Mouse (Mus musculus): ENCODE results near the gene Ugt1a9. TPM values are rescaled to one million over a fixed set of nuclear protein-coding genes. Genes with fewer than 3 reads are reported as not detected.
"Not testable (repeated sequence)": the region's sequence is repeated elsewhere in the genome, so short reads cannot be mapped to it uniquely, and the experiment has no call there.

Gene Ugt1a9
- polyA plus RNA-seq, 1 experiment from 2014 or later: 0.32 TPM

DNA sequence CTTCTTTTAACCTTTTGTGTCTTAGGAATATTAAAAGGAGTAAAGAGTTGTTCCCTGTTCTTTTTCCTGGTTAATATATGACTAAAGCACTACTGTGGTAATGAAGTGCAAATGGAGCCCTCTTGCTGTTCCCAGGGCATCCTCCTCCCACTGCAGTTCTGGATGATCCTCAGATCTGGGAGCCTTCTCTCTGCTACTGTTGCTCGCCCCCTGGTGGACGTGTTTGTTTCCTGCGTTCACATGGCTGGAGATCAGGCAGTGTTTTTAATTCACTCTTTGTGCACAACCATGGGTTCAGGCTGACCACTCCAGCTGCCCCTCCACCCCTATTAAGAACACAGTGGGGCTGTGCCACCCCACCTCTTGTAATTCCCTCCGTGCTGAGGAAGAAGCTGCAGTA is 50.0 kb downstream of the Ugt1a9 start:
- POLR2A ChIA-PET: not testable (repeated sequence)

DNA sequence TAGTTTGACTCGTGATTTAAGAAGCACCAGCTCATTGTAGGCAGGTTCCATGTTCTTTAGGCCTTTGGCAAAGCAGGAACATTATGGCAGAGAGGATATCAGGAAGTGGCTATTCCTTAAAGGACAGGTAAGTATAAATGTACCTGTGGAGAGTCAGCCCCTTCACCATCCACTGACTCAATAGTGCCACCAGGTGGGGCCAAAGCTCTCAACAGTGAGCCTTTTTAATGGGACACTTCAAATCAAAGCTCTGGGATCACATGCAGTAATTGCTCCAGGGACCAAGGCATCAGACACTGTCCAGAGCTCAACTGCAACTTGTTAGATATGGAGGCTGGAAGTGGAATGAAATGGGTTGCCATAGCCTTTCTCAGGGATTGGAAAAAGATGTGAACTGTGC is 50.9 kb downstream of the Ugt1a9 start:
- CTCF ChIA-PET; ATAC-seq; DNase-seq (ENCODE audit: low read depth, low spot score); POLR2A ChIA-PET; in situ Hi-C loops (cut with MboI; ENCODE audit: low pct_unique_long_range_greater_than_20kb); H3K27me3 ChIP-seq: not testable (repeated sequence)
- peak; percentile 59 for TF ChIP-seq CTCF (IDR thresholded peaks at IDR 0.05)

More for the DNA sequence above, 50.0 kb downstream of the Ugt1a9 start:
- ATAC-seq; CTCF ChIA-PET; DNase-seq (ENCODE audit: low read depth, low spot score); in situ Hi-C loops (cut with MboI; ENCODE audit: low pct_unique_long_range_greater_than_20kb); H3K27me3 ChIP-seq: not testable (repeated sequence)
- peak; percentile 50 for TF ChIP-seq CTCF (IDR thresholded peaks at IDR 0.05)

DNA sequence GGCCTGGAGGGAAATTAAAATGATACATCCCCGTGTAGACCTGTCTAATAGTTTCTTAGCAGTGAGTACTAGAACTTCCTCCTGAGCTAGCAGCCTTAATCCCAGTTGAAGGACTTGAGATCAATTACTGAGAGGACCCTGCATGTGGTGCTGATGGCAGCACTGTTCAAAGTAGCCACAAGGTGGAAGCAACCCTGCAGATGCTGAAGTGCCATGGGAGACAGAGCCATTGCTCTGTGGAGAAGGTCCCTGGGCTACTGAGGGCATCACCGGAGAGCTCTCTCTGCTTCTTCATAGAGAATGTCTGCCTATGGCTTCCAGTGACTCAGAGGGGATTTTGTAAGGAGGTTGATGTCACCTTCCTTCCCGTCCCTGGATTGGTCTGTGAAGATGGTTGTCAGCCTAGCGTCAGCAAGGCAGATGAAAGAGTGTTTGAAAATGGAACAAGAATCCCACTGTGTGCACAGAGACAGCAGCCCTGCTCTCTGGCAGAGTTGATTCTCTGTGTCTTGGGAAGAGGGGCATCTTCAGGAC is 55.3 kb downstream of the Ugt1a9 start:
- in situ Hi-C loops (cut with MboI; ENCODE audit: low pct_unique_long_range_greater_than_20kb); POLR2A ChIA-PET; H3K27me3 ChIP-seq; DNase-seq (ENCODE audit: low read depth, low spot score): not testable (repeated sequence)
- peak; percentile 51 for TF ChIP-seq CTCF (IDR thresholded peaks at IDR 0.05)
- peak; percentile 39 for ATAC-seq
- CTCF ChIA-PET: interaction anchor here (0.9 kb wide), 1 partner anchor 17 kb away, joined by 4 read pairs; no protein-coding TSS in a partner anchor

DNA sequence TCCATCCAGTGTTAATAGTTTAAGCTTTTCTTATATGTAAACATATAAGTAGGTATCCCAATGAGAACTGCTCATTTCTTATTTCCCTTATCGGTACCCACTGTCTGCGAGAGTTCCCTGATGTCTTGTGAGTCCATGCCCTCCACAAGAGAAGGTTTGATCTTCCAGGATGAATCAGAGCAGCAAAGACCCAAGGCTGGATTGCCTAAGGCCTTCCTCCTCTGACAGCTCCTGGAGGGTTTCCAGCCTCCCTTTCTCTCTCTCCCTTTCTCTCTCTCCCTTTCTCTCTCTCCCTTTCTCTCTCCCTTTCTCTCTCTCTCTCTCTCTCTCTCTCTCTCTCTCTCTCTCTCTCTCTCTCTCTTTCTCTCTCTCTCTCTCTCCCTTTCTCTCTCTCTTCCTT is 58.5 kb downstream of the Ugt1a9 start:
- POLR2A ChIA-PET; in situ Hi-C loops (cut with MboI; ENCODE audit: low pct_unique_long_range_greater_than_20kb); DNase-seq (ENCODE audit: low read depth, low spot score); ATAC-seq; H3K27me3 ChIP-seq; CTCF ChIA-PET: not testable (repeated sequence)

DNA sequence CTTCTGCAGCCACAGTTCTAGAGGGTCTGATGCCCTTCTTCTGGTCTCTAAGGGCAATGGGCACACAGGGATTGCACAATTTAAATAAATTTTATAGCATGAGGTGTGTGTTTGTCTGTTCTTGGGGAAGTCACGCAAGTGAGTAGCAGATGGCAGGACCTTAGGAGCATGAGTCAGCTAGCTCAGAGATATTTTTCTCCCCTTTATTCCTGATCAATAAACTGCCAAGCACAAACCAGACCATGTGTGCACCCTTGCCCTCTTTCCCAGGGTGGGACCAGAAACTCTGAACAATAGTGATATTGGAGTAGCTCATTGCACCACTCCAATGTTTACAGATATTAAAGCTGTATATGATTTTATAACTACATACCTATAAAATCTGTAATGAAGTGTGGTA is 59.6 kb downstream of the Ugt1a9 start:
- ATAC-seq; H3K27me3 ChIP-seq; CTCF ChIA-PET; DNase-seq (ENCODE audit: low read depth, low spot score); in situ Hi-C loops (cut with MboI; ENCODE audit: low pct_unique_long_range_greater_than_20kb); POLR2A ChIA-PET: not testable (repeated sequence)

DNA sequence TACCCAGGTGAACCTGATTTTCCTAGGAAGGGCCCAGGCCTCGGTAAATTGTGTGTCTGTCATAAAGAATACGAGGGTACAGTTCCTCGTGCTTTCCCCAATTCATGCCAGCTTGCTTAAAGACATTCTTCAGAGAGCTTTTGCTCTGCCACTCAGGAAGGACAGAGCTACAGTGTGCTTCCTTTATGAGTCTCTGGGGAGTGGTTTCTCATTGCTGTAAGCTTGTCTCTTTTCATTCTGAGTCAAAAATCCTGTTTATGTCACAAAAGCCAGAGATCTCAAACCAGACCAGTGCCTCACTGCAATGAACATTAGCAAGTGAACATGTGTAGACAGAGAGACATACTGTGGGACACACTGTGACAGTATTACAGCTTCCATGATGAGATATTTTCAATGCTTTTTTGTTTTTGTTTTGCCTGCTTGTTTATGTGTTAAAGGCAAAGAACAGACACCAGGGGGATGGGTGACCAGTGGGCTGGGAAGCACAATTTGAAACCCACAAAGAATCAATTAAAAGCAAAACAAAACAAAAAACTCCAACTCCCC is 63.4 kb downstream of the Ugt1a9 start:
- TF ChIP-seq CTCF (IDR thresholded peaks at IDR 0.05): no peak
- in situ Hi-C loops (cut with MboI; ENCODE audit: low pct_unique_long_range_greater_than_20kb): no loop called here

DNA sequence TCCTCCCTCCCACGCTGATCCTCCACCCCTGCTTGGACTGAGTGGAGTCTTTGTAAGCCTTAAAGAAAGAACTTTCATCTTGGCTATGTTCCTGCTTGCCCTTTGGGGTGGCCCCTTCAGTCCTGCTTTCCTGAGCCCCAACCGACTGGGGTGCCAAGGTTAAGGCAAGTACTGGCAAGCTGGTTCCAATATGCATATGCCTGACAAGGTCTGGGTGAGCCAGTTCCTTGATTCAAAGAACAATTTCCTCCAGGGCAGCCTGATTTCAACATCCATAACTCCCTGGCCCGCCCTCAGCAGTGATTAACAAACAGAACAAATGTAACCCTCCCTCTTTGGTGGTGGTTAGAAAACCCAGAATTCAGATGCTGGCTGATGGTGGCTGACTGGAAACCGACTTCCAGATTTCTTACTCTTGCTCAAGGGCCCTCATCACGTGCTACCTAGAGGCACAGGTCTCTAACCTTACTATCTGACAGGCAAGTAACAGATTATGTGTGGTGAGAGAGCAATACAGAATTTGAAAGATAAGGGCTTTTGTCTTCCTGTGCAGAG is 63.9 kb downstream of the Ugt1a9 start, which contains the start of gene Ugt1a6a:
Ugt1a6a (plus strand) TSS at position 353 of the 555 bp plus-strand sequence.
- POLR2A ChIA-PET; in situ Hi-C loops (cut with MboI; ENCODE audit: low pct_unique_long_range_greater_than_20kb); H3K27me3 ChIP-seq; DNase-seq (ENCODE audit: low read depth, low spot score); CTCF ChIA-PET: not testable (repeated sequence)
- peak; percentile 33 for ATAC-seq

More for the DNA sequence above, 63.4 kb downstream of the Ugt1a9 start:
- no peak for ATAC-seq
- ChIA-PET CTCF (interaction anchor here (1.3 kb wide), 1 partner anchor 9 kb away, joined by 5 read pairs; no protein-coding TSS in a partner anchor), POLR2A (no interaction called here)
- no peak for DNase-seq (ENCODE audit: low read depth, low spot score)
- no peaks in the 10 kb centered on the region for H3K27me3 ChIP-seq

DNA sequence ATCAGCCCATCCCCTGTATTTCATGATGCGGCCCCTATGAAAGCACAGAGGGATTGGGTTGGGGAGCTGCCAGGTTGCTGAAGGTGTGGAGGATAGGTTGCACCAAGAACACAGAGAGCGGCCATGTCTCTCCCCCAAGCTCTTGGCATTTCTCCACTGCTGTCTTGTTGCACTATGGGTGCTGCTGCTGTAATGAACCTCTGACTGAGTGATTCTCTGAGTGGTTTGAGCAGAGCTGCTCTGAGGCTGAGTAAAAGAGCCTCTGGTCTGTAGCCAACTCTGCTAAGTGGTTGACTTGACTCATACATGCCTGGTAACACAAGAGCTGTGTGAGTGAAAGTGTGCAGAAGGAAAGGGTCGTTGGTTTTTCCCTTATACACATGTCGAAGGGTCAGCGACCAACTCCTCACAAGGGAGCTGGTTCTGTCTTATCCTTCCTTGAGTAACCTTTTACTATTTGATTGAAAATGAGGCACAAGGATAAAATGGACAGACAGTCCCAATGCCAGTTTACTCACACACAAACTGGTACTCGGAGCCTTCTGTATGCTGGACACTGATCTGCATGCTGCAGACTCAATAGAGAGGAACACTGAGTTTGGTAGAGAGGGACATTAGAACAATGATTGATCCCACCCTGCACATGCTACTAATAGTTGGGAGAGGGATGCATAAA is 64.8 kb downstream of the Ugt1a9 start:
- peak; percentile 48 for ATAC-seq
- DNase-seq (ENCODE audit: low read depth, low spot score); POLR2A ChIA-PET; CTCF ChIA-PET; H3K27me3 ChIP-seq; in situ Hi-C loops (cut with MboI; ENCODE audit: low pct_unique_long_range_greater_than_20kb): not testable (repeated sequence)

DNA sequence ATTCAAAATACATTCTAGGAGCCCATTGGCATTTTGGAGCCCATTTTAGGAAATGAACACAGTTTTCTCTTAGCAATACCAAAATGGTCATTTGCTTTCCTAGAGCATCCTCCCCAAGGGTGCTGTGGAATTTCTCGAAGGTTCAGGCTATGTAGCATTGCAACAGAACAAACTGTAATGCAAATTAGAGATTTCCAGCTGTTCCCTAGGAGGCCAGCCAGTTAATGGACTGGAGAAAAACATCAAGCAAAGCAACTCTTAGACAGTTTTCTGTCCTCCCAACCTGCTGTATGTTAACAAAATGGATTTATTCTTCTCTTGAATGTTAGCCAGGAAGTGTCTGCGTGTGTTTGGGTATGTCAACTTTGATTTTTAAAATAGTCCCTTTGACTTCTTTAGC is 66.0 kb downstream of the Ugt1a9 start:
- POLR2A ChIA-PET: interaction anchor here (0.7 kb wide), 1 partner anchor 212 kb away, joined by 3 read pairs; no protein-coding TSS in a partner anchor
- in situ Hi-C loops (cut with MboI; ENCODE audit: low pct_unique_long_range_greater_than_20kb): no loop called here
- no peak for TF ChIP-seq CTCF (IDR thresholded peaks at IDR 0.05)
- no peaks in the 10 kb centered on the region for H3K27me3 ChIP-seq
- peak; percentile 30 for DNase-seq (ENCODE audit: low read depth, low spot score)
- CTCF ChIA-PET: no interaction called here
- ATAC-seq: no peak

DNA sequence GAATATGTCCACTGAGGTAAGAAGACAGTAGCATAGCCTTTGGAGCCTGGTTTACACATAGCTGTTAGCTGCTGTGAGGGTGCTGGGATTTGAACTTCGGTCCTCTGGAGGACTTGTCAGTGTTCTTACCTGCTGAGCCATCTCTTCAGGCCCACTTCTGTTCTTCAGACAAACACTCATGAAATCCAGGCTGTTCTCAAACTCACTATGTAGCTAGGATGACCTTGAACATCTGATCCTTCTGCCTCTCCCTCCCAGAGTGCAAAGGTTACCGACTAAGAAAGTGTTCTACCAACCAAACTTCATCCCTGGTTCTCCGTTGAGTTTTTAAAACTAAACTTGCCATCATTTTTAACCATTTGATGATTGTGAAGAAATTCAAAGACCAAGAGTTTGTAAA is 66.7 kb downstream of the Ugt1a9 start:
- ATAC-seq (no peak), DNase-seq (ENCODE audit: low read depth, low spot score) (no peak)
- ChIA-PET POLR2A (no interaction called here), CTCF (interaction anchor here (1.4 kb wide), 1 partner anchor 18 kb away, joined by 3 read pairs; no protein-coding TSS in a partner anchor)
- no peak for TF ChIP-seq CTCF (IDR thresholded peaks at IDR 0.05)
- H3K27me3 ChIP-seq: no peaks in the 10 kb centered on the region
- in situ Hi-C loops (cut with MboI; ENCODE audit: low pct_unique_long_range_greater_than_20kb): no loop called here

DNA sequence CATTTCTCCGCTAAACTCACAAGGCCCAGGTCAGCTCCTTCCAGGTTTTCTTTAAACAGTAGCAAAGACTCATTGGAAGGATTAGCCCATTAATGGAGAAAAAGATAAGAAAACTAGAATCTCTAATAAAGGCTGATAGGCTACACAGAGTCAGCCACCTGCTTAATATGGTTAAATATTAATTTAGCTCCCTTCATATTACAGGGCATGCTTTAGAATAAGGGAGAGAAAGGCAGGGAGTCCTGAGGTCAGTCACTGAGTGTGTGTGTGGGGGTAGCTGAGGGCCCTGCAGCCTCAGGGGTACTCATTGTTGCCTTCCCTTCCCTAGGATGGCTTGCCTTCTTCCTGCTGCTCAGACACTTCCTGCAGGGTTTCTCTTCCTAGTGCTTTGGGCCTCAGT is 67.5 kb downstream of the Ugt1a9 start:
- CTCF ChIA-PET: interaction anchor here (1.4 kb wide), 1 partner anchor 19 kb away, joined by 3 read pairs; no protein-coding TSS in a partner anchor
- no peak for ATAC-seq
- in situ Hi-C loops (cut with MboI; ENCODE audit: low pct_unique_long_range_greater_than_20kb): no loop called here
- no peaks in the 10 kb centered on the region for H3K27me3 ChIP-seq
- no peak for TF ChIP-seq CTCF (IDR thresholded peaks at IDR 0.05)
- DNase-seq (ENCODE audit: low read depth, low spot score): no peak
- POLR2A ChIA-PET: no interaction called here

DNA sequence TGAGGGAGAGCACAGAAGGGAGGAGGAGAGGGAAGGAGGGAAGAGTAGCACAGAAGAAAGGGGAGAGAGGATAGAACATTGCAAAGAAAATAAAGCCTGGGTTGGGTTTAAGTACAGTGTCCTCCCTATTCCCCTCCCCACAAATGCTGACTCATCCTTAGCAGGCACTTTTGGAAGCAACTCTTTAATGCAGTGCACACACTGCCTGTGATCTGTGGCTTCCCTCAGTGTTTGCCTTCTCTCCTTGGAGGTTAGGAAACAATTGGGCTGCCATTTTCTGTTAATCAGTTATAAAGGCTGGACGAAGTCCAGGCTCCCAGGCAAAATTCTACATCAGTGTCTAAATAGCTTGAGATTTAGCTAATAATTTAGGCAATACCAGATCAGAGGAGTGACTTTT is 69.9 kb downstream of the Ugt1a9 start:
- in situ Hi-C loops (cut with MboI; ENCODE audit: low pct_unique_long_range_greater_than_20kb); CTCF ChIA-PET; DNase-seq (ENCODE audit: low read depth, low spot score); H3K27me3 ChIP-seq; POLR2A ChIA-PET: not testable (repeated sequence)
- peak; percentile 75 for ATAC-seq

All from Patski (cell line).